Mouse (Mus musculus): ENCODE data around the gene Slc25a21. TPM values are rescaled to one million over a fixed set of nuclear protein-coding genes. Genes with fewer than 3 reads are reported as not detected.

The Slc25a21 gene
- 2.3 TPM for polyA plus RNA-seq (2015; fragmentation: Illumina TruSeq; extraction: RNeasy Lipid Tissue Mini Kit (QIAGEN cat#74804); ENCODE audit: insufficient read depth, low replicate concordance)

GRCm38 (mm10) chr12:57197363-57198026 is at the start of gene Slc25a21:
Slc25a21 (minus strand) TSS chr12:57197472.

DNA sequence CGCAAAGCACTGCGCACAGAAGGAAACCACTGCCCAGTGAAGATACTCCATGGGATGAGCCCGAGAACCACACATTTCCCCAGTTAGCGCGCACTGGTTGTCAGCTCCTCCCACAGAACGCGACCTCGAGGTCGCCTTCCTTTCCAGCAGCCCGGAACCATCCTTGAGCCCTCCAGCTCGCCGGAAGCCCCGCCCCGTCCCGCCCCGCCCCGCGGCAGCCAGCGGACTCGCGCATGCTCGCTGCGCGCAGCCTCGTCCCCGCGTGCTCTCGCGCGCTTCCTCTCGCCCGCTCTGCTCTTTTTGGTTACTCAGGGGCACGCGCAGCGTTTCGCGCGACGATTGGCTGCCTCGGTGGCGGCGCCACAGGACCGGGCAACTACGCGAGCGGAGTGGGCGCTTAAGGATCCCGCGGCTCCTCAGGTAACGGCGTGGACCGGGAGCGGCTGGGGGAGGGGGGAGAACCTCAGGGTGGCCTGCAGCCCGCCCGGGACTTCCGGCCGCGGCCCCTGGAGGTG is 33.0 kb upstream of the Slc25a21 start, which contains the start of the genes Prps1l3 and Mipol1:
Gene Prps1l3 (plus strand): TSS at position 221 of the 515 bp plus-strand sequence.
Gene Mipol1 (plus strand): TSS at position 236 of the 515 bp plus-strand sequence.

DNA sequence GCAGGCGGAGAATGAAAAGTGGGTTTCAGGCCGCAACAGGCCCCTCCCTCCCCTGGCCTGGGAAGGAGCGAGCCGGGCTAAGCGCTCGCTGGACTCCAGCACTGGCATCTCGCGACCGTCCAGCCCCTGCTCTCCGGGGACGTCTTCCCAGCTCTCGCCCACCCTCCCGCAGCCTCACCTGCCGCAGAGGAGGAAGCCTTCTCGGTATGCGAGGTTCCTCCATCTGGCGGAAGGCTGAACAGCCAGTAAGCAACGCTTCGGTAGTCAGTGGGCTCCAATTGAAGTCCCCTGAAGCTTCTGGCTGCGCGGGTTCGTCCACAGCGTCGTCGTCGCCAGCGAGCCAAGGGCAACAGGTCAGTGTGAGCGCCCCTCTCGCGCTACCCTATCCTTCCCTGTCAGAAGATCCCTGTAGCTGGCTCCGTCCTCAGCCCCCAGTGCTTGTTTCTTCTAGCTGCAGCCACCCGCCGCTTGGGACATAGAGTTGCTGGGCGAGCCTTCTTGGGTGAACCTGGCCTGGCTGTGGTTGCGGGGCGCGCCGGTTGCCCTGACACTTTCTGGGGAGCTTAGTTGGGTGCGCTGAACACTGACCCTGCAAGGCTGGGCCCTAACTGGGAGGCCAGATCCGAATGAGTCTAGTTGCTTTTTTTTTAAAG is 505.7 kb downstream of the Slc25a21 start, which contains the start of gene Pax9:
Gene Pax9 (plus strand): TSS at position 341 of the 653 bp plus-strand sequence.

Other genes starting within 250 kb of the Slc25a21 start
- gene Prps1l3, start 32.9 kb upstream of the Slc25a21 start, polyA plus RNA-seq (2015; fragmentation: Illumina TruSeq; extraction: RNeasy Lipid Tissue Mini Kit (QIAGEN cat#74804); ENCODE audit: insufficient read depth, low replicate concordance) = 68.5 TPM
- gene Mipol1, start 33.0 kb upstream of the Slc25a21 start, polyA plus RNA-seq (2015; fragmentation: Illumina TruSeq; extraction: RNeasy Lipid Tissue Mini Kit (QIAGEN cat#74804); ENCODE audit: insufficient read depth, low replicate concordance) = 6.1 TPM

Data from spleen, adult 10 weeks (tissue).